Mouse (Mus musculus) bone marrow, adult 2 months (tissue): Measurements from ENCODE around the gene Rpl37.

Experiments used
- CTCF ChIP-seq: fragments of 200-500 bp; IDR thresholded peaks from 2 replicates; pipeline ENCODE4 v1.5.1; 2011; ENCODE audit warnings: low read length, control low read depth; ENCODE audit not compliant: control insufficient read depth, insufficient read depth
- POLR2A ChIP-seq: fragments of 200-500 bp; IDR thresholded peaks from 2 replicates; pipeline ENCODE4 v1.6.1; 2011; ENCODE audit warnings: low read depth, mild to moderate bottlenecking, control low read depth, low read length, borderline replicate concordance; ENCODE audit not compliant: control insufficient read depth

- TF ChIP-seq POLR2A (no peak), CTCF (no peak)
These were observed 27.4 kb upstream of the Rpl37 start for GRCm38 (mm10) chr15:5088850-5089608.
